Mouse (Mus musculus): Measurements from ENCODE around the gene Robo2. TPM values are rescaled to one million over a fixed set of nuclear protein-coding genes. Genes with fewer than 3 reads are reported as not detected.
A peak's percentile ranks its signal among the peaks of the same experiment; 100 is the strongest.

The Robo2 gene
- polyA plus RNA-seq, 1 experiment: 101 TPM

- no peak for TF ChIP-seq CTCF (IDR thresholded peaks at IDR 0.05; ENCODE audit: borderline replicate concordance, extremely low read depth, insufficient read depth, insufficient read length)
- peak; percentile 64 for DNase-seq (ENCODE audit: low read depth)
These were observed 95.5 kb downstream of the Robo2 start for GRCm38 (mm10) chr16:74316150-74316549.

GRCm38 (mm10) chr16:74313222-74313621 lies 98.4 kb downstream of the Robo2 start:
- TF ChIP-seq POLR2A (IDR thresholded peaks at IDR 0.05; ENCODE audit: borderline replicate concordance, extremely low read depth, insufficient read depth, insufficient read length, poor library complexity, severe bottlenecking) (no peak), CTCF (IDR thresholded peaks at IDR 0.05; ENCODE audit: borderline replicate concordance, extremely low read depth, insufficient read depth, insufficient read length) (no peak)
- peak; percentile 54 for DNase-seq (ENCODE audit: low read depth)

GRCm38 (mm10) chr16:74307543-74307887 lies 104.1 kb downstream of the Robo2 start:
- TF ChIP-seq POLR2A (IDR thresholded peaks at IDR 0.05; ENCODE audit: borderline replicate concordance, extremely low read depth, insufficient read depth, insufficient read length, poor library complexity, severe bottlenecking) (no peak), CTCF (IDR thresholded peaks at IDR 0.05; ENCODE audit: borderline replicate concordance, extremely low read depth, insufficient read depth, insufficient read length) (no peak)
- peak; percentile 62 for DNase-seq (ENCODE audit: low read depth)

- no peak for TF ChIP-seq CTCF (IDR thresholded peaks at IDR 0.05; ENCODE audit: borderline replicate concordance, extremely low read depth, insufficient read depth, insufficient read length)
- no peak for TF ChIP-seq POLR2A (IDR thresholded peaks at IDR 0.05; ENCODE audit: borderline replicate concordance, extremely low read depth, insufficient read depth, insufficient read length, poor library complexity, severe bottlenecking)
- DNase-seq (ENCODE audit: low read depth): peak; percentile 80
These were observed 104.6 kb downstream of the Robo2 start for GRCm38 (mm10) chr16:74306876-74307542.

GRCm38 (mm10) chr16:74287878-74288277 lies 123.7 kb downstream of the Robo2 start:
- TF ChIP-seq CTCF (IDR thresholded peaks at IDR 0.05; ENCODE audit: borderline replicate concordance, extremely low read depth, insufficient read depth, insufficient read length) (no peak), POLR2A (IDR thresholded peaks at IDR 0.05; ENCODE audit: borderline replicate concordance, extremely low read depth, insufficient read depth, insufficient read length, poor library complexity, severe bottlenecking) (no peak)
- peak; percentile 55 for DNase-seq (ENCODE audit: low read depth)

GRCm38 (mm10) chr16:74282549-74282948 lies 129.1 kb downstream of the Robo2 start:
- peak; percentile 75 for DNase-seq (ENCODE audit: low read depth)
- no peak for TF ChIP-seq POLR2A (IDR thresholded peaks at IDR 0.05; ENCODE audit: borderline replicate concordance, extremely low read depth, insufficient read depth, insufficient read length, poor library complexity, severe bottlenecking)
- no peak for TF ChIP-seq CTCF (IDR thresholded peaks at IDR 0.05; ENCODE audit: borderline replicate concordance, extremely low read depth, insufficient read depth, insufficient read length)

- TF ChIP-seq POLR2A (IDR thresholded peaks at IDR 0.05; ENCODE audit: borderline replicate concordance, extremely low read depth, insufficient read depth, insufficient read length, poor library complexity, severe bottlenecking) (no peak), CTCF (IDR thresholded peaks at IDR 0.05; ENCODE audit: borderline replicate concordance, extremely low read depth, insufficient read depth, insufficient read length) (no peak)
- no peak for DNase-seq (ENCODE audit: low read depth)
These were observed 134.6 kb downstream of the Robo2 start for GRCm38 (mm10) chr16:74276855-74277573.

- DNase-seq (ENCODE audit: low read depth): no peak
- TF ChIP-seq POLR2A (IDR thresholded peaks at IDR 0.05; ENCODE audit: borderline replicate concordance, extremely low read depth, insufficient read depth, insufficient read length, poor library complexity, severe bottlenecking) (no peak), CTCF (IDR thresholded peaks at IDR 0.05; ENCODE audit: borderline replicate concordance, extremely low read depth, insufficient read depth, insufficient read length) (no peak)
These were observed 137.0 kb downstream of the Robo2 start for GRCm38 (mm10) chr16:74274596-74274995.

GRCm38 (mm10) chr16:74272993-74273392 lies 138.6 kb downstream of the Robo2 start:
- no peak for DNase-seq (ENCODE audit: low read depth)
- TF ChIP-seq CTCF (IDR thresholded peaks at IDR 0.05; ENCODE audit: borderline replicate concordance, extremely low read depth, insufficient read depth, insufficient read length): no peak
- TF ChIP-seq POLR2A (IDR thresholded peaks at IDR 0.05; ENCODE audit: borderline replicate concordance, extremely low read depth, insufficient read depth, insufficient read length, poor library complexity, severe bottlenecking): no peak

GRCm38 (mm10) chr16:74258241-74258640 lies 153.4 kb downstream of the Robo2 start:
- TF ChIP-seq CTCF (IDR thresholded peaks at IDR 0.05; ENCODE audit: borderline replicate concordance, extremely low read depth, insufficient read depth, insufficient read length): no peak
- no peak for TF ChIP-seq POLR2A (IDR thresholded peaks at IDR 0.05; ENCODE audit: borderline replicate concordance, extremely low read depth, insufficient read depth, insufficient read length, poor library complexity, severe bottlenecking)
- DNase-seq (ENCODE audit: low read depth): peak; percentile 32

- peak; percentile 61 for DNase-seq (ENCODE audit: low read depth)
- TF ChIP-seq CTCF (IDR thresholded peaks at IDR 0.05; ENCODE audit: borderline replicate concordance, extremely low read depth, insufficient read depth, insufficient read length): no peak
- no peak for TF ChIP-seq POLR2A (IDR thresholded peaks at IDR 0.05; ENCODE audit: borderline replicate concordance, extremely low read depth, insufficient read depth, insufficient read length, poor library complexity, severe bottlenecking)
These were observed 167.2 kb downstream of the Robo2 start for GRCm38 (mm10) chr16:74244452-74244851.

GRCm38 (mm10) chr16:74241534-74241933 lies 170.1 kb downstream of the Robo2 start:
- no peak for DNase-seq (ENCODE audit: low read depth)
- TF ChIP-seq CTCF (IDR thresholded peaks at IDR 0.05; ENCODE audit: borderline replicate concordance, extremely low read depth, insufficient read depth, insufficient read length) (no peak), POLR2A (IDR thresholded peaks at IDR 0.05; ENCODE audit: borderline replicate concordance, extremely low read depth, insufficient read depth, insufficient read length, poor library complexity, severe bottlenecking) (no peak)

Data from brain, embryonic 14.5 days (tissue).